Mouse (Mus musculus) G1E (cell line): ENCODE data around the gene Ghrl.

Source experiments
- CTCF ChIP-seq: IDR thresholded peaks from 2 replicates; pipeline ENCODE4 v1.5.1; 2012; ENCODE audit warnings: low read depth, low read length, inconsistent platforms, mixed read lengths
- GATA1 ChIP-seq: IDR thresholded peaks from 2 replicates; pipeline ENCODE4 v1.6.1; 2012; ENCODE audit warnings: borderline replicate concordance, low read length, inconsistent platforms, mixed read lengths
- GATA2 ChIP-seq: IDR thresholded peaks from 2 replicates; pipeline ENCODE4 v1.6.1; 2012; ENCODE audit warnings: low read depth, low read length, inconsistent platforms, borderline replicate concordance
- POLR2AphosphoS5 ChIP-seq: IDR thresholded peaks from 2 replicates; pipeline ENCODE4 v1.6.1; 2012; ENCODE audit warnings: low read depth, low read length, inconsistent platforms; ENCODE audit not compliant: insufficient replicate concordance
- TAL1 ChIP-seq: conservative IDR thresholded peaks from 2 replicates; pipeline ENCODE4 v1.6.1; 2012; ENCODE audit warnings: low read depth, low read length, inconsistent platforms, mixed read lengths

GRCm38 (mm10) chr6:113712718-113713117 is 7.0 kb downstream of the Ghrl start:
- no peak for TF ChIP-seq CTCF
- no peak for TF ChIP-seq GATA1
- TF ChIP-seq TAL1, result no peak
- no peak for TF ChIP-seq POLR2AphosphoS5
- TF ChIP-seq GATA2, result no peak
